Mouse (Mus musculus) kidney, adult 8-10 months (tissue): ENCODE data around the gene D7Ertd443e.

Experiments
- DNase-seq, 2 experiments: peaks; one replicate each; pipeline ENCODE4 v3.0.0; 2022

D7Ertd443e gene

GRCm38 (mm10) chr7:134287570-134288222 lies 97.8 kb downstream of the D7Ertd443e start:
- peak; percentile 32 to 35 for DNase-seq

- no peak for DNase-seq
These were observed 112.5 kb downstream of the D7Ertd443e start for GRCm38 (mm10) chr7:134272956-134273355.

- DNase-seq = no peak
These were observed 113.0 kb downstream of the D7Ertd443e start for GRCm38 (mm10) chr7:134272421-134272820.

- no peak for DNase-seq
These were observed 119.7 kb downstream of the D7Ertd443e start for GRCm38 (mm10) chr7:134265783-134266182.

GRCm38 (mm10) chr7:134263146-134263906 lies 122.1 kb downstream of the D7Ertd443e start:
- peak; percentile 54 to 79 for DNase-seq

GRCm38 (mm10) chr7:134261003-134261701 lies 124.3 kb downstream of the D7Ertd443e start:
- DNase-seq = peak; percentile 44 to 47

DNA sequence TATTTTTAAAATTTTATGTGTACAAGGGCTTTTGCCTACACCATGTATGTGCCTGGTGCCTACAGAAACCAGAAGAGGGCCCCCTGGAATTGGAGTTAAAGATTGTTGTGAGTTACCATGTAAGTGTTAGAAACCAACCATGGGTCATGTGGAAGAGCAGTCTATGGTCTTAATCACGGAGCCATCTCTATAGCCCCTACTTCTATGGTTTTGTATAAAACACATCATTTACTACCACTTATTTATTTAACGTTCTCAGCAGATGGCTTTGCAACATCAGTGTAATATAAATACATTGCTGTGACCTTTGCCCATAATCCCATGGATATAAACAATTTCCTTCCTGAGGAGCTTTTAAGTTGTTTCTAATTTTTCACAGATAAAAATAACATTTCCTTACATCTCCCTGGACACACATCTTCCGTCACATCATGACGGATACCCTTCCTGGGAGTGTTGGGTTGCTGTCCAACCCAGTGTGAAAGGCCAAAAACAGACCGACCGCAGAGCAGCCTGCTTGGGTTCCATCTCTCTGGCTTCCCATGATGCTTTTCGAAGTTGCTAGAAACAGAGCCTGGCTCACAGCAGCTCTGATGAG lies 135.1 kb downstream of the D7Ertd443e start:
- no peak for DNase-seq

GRCm38 (mm10) chr7:134248041-134248440 lies 137.4 kb downstream of the D7Ertd443e start:
- DNase-seq = no peak

DNA sequence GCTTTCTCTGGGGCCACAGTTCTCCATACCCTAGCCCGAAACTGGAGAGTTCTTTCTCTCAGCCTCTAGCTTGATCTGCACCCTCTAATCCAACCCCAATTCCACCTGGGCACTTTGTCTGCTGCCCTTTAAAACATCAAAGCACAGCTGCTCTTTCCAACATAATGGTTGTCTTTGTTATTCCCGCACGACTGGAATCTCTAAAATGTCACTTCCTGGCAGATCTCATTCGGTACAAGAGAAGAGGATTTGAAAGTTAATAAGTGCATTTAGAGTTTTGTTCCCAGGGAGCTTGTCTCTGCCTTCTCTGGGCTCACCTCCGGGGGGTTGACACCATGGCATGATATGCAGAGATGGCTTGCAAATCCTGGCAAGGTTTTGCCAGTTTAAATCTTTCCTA lies 138.8 kb downstream of the D7Ertd443e start:
- no peak for DNase-seq

- no peak for DNase-seq
These were observed 142.7 kb downstream of the D7Ertd443e start for GRCm38 (mm10) chr7:134242773-134243172.

DNA sequence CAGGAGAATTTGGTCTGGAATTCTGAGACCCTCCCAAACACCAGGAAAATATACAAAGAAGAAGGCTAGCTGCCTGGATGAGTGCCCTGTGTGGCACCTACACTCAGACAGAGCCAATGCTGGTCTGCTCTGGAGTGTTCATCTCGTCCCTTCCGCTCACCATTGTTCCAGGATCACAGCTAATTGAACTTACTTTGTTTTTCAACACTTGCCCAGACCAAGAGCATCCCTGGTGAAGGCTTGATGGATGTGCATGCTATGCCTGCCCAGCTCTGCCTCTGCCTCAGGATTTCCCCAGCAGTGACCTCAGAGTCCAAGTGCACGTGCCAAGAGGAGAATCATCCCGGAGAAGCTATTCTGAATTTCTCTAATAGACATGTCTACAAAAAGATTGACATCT lies 144.2 kb downstream of the D7Ertd443e start:
- DNase-seq = no peak

DNA sequence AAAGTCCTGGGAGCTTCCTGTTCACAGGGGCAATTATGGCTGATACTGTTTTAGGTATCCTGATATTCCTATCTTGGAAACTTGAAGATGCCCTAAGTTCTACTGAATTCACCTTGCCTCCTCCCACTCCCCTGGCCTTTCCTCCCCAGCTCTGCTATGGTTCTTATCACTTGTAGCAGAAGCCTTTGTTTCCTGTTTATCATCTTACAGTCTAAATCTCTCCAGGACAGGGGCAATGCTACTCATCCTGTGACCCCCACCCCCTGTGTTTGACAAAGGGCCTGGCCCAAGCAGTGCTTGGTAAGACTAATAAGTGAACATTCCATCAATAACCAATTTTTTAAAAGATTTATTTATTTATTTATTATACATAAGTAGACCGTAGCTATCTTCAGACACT lies 144.9 kb downstream of the D7Ertd443e start:
- DNase-seq = no peak

DNA sequence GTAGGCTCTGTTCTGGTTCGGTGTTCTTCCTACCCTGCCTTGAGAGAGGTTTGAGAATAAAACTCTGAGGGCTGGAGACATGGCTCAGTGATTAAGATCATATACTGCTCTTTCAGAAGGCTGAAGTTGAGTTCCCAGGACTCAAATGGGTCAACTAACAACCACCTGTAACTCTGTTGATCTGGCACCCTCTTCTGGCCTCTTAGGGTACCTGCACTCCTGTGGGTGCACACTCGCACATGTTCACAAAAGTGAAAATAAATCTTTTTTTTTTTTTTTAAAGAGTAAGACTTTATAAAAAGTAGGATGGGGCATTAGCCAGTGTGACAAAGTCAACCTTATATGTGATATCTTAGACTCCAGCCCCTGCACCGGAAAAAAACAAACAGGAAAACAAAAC lies 146.6 kb downstream of the D7Ertd443e start:
- no peak for DNase-seq

DNA sequence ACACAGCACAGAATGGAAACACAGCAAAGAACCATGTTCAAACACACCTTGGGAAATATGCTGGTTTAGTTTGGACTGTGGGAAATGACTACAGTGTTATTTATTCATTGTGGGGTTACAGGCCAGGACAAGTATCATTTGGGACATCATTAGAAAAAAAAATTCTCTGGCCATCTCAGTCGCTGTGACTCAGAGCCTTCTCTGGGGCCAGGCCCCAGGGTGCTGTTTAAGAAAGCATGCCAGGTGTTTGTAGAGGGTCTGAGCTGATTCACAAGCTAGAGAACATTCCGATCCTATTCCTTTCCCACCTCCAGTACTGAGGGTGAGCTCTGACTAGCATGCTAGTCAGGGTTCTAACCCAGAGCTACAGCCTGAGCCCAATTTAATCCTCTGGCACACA lies 148.1 kb downstream of the D7Ertd443e start:
- DNase-seq = no peak

DNA sequence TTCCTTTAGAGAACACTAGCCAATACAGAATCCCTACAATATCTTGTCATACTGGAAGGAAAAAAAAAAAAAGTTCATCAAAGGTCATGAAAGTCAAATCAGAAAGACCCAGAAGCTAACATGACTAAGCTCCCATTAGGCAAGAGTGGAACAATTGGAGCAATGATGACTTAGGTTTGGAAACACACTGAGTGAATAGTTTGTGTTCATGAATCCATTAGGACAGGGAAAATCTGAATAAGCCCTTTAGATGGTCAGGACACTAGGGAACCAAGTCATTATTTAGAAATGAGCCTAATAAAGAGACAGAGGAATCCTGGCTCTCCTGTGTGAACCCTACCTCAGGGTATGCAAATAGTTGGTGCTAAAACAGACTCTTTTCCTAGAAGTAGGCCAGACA lies 148.7 kb downstream of the D7Ertd443e start:
- no peak for DNase-seq

DNA sequence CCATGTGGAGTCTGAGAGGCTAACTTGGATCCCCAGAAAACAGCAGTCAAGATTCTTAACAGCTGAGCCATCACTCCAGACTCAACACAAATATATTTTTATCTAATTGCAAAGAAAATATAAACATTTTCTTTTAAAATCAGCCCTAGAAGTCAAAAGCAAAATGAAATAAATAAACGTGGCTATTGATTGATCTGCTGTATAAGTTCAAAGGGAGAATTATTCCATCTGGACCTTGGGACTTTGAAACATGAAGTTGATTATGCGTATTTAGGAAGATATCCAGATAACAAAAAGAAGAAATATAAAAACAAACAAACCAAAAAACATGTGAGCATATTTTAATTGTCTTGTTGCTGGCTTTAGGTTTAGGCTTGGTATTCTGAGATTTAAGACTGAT lies 149.9 kb downstream of the D7Ertd443e start:
- no peak for DNase-seq

GRCm38 (mm10) chr7:134231378-134232346 lies 153.8 kb downstream of the D7Ertd443e start, which contains the start of gene Adam12:
TSS of gene Adam12 (minus strand) at chr7:134232146.
- DNase-seq = no peak

DNA sequence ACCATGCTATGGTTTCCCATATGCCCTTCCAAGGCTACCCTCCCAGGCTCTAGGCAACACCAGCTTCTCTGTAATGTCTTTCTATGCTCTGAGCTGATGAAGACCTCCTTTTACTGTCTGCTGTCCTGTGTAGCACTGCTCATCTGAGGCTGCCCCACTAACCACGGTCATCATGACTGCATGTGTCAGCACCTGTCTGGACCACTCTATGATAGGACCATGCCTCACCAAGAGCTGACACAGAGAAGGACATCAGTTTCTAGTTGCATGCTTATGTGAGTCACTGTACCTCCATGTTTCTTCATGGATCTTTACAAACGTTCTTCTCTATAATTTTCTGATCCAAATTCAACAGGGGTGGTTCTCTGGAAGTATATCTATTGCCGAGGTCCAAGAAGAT lies 154.8 kb downstream of the D7Ertd443e start:
- DNase-seq = no peak

DNA sequence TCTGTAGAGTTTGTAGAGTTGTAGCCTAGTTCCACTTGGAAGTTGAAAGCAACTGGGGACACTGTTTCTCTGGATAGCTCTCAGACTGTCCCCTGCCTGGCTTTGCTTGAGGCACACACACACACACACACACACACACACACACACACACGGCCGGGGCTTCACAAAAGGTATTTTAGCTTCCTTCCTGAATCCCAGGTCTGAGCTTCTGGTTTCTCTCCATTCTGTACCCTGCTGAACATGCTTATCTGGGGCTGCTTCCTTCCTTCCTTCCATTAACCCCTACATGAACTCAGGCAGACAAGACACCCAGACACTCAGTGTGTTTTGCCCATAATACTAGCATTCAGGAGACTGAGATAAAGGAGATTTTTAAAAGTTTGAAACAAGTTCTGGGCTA lies 155.6 kb downstream of the D7Ertd443e start:
- DNase-seq = no peak

GRCm38 (mm10) chr7:134227773-134228455 lies 157.5 kb downstream of the D7Ertd443e start:
- DNase-seq = peak; percentile 27 to 42

GRCm38 (mm10) chr7:134227101-134227500 lies 158.4 kb downstream of the D7Ertd443e start:
- no peak for DNase-seq
